Mouse (Mus musculus) layer of hippocampus, adult 9-11 months (tissue): ENCODE measurements around the gene Cpeb4.

Experiments used
- DNase-seq: peaks from one replicate; pipeline ENCODE4 v3.0.0; 2022

The Cpeb4 gene

DNA sequence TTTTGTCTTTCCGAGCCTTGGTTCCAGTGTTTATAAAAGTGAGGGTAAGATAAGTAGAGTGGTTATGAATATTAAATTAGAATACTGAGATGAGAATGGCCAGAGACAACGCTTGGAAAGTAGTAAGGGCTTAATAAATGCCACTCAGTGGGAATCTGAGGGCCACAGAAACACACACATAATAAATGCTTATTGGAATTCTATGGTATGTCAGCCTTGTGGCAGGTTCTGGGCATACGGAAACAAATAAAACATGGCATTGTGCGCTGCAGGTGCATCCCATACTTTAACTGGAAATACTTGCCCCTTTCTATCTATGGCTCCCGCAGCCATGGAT is 24.6 kb upstream of the Cpeb4 start:
- DNase-seq, result no peak

DNA sequence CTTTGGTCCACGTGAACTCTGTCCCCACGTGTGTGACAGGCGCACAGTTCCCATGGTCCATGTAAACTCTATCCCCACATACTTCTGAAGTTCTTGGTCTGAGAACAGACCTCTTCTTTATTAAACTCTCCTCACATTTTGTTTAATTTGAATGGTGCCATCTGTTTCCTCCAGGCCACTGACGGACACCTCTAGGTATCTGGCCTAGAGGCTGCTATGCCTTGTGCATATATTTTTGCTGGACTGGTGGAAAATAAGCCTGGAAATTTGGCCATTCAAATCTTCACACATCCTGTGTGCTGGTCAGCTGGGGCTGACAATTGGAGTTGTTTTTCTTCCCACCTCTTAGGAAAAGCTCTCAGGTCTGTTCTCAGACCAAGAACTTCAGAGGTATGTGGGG is 23.3 kb upstream of the Cpeb4 start:
- no peak for DNase-seq

DNA sequence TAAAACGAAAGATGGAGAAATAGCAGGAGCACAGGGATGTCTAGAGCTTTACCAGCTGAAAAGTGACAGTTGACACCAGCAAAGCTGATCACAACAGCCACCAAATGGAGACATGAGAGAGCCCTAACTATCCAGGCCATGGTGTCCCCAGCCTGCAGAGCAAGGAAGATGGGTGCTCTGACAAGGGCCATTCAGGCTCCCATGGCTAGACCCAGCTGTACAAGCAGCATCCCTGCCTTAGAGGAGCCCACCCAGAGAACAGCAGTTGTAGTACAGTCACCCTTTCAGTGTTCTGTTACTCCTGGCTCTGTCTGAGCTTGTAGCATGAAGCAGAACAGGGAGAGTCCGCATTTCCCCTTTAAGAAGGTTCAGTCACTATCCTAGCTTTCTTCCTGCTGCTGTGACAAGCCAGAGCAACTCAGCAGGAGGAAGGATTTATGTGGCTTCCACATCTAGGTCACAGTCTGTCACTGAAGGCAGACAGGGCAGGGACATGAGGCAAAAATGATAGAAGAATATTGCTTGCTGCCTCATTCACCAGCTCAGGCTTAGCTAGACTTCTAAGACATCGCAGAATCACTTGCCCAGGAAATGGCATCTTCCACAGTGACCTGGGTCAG is 21.7 kb upstream of the Cpeb4 start:
- no peak for DNase-seq

DNA sequence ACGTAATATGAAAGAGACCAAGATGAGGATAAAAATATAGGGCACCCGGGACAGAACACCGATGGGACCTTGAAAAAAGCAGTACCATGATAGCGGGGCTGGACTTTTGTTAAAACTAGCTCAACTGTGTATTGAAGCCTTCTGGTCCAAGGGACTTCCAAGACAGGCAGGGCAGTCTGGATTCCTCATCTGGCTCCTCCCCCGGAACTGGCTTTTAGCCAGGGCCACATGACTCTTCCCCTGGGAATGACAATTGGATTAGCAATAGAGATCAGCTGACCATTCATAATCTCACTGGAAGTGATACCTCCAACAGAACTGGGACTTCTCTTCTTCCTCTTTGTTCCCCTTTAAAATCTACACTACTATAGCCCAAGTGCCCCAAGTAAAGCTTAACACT is 21.0 kb upstream of the Cpeb4 start:
- no peak for DNase-seq

DNA sequence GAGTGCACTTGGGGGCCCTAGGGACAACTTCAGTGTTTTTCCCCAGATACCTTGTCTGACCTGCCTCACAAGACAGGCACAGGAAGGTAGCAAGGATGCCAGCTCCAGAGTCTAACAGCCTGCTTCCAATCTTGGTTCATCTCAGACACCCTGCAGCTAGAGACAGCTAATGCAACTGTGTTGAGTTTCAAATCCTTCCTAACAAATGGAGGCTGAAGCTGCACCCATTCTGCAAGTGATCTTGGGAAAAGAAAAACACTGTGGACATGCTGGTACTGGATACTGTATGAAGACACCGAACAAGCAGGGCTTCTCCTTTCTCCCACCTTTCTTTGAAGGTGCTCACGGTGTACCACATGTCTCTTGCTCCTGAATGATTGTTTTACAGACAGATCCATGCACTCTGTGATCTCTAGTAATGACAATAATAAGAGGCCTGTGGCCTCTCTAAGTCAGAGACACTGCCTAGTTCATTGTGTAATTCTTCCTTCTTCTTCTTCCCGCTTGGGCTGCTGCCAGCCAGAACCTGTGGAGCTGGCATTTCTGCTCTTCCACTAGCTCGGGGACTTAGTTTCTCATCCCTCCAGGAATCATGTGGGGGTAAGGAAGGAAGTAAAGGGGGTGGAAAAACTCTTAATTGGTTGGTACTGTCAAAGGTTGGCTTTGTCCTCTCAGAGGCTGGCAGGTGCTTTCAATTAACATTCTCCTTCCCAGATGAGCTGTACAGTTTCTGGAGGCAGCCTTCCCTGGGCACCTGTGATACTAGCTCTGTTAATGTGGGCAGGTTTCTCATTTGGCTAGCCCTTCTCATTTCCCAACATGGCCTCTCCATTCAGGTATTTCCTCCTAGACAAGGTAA is 20.1 kb upstream of the Cpeb4 start:
- DNase-seq, result no peak

DNA sequence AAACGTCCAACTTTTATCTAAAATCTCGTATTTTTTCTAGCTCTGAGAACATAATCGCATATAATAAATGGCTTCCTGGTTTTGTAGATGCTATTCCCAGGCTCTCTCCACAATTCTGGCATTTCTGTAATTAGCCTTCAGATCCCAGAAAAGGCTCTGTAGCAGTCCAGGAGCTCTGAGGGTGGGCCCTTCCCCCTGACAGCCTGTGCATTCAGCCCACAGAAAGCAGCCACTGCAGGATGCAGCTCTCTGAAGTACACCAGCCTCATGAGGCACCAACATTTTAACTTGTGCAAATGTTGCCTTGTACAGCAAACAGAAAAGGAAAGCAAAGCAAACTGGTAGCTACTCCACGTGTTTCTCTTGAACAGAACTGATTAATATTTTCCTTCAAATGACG is 17.1 kb upstream of the Cpeb4 start:
- DNase-seq, result peak; percentile 75

DNA sequence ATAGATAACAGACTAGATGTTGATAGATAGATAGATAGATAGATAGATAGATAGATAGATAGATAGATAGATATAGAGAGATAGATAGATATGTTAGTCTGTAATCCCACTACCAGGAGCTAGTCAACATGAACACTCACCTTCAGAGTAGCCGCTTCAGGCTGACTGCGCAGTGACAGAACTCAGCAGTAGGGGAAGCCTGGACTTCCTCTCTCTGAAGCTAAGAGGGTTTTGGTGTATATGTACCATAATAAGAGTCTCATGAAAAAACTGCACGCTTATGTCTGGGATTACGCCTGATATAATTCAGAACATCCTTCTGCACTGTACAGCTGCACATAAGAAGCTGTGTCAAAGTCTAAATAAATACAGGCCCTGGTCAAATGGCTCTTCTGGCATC is 14.5 kb upstream of the Cpeb4 start:
- DNase-seq, result no peak

DNA sequence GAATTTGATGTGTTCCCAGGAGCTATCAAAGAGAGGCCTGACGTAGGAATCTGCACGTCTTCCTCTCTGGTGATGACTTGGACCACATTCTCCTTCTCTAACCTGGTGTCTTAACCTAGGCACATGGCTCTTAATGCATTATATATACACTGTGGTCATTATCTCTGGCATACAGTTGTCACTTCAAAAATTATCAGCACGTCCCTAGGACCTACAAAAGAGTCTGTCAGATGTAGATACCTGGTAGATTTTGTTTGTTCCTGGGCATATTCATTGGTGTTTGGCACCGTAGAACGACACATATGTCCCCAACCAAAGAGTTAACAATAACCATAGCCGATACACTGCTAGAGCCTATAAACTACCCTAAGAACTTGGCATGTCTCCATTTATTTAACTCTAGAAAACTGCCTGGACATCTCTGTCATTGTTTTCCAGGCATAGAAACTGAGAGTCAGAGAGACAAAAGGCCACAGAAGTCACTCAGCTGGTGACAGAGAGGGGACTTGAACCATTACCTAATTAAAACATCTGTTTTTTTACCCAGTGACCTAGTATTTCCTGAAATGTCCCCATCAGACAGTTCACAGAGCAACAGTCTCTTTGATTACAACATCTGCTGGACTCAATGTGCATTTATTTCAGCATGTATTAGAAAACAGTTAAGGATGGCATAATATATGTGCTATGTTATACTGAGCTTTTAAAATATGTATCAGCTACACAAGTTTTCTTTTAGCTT is 10.7 kb upstream of the Cpeb4 start:
- DNase-seq, result no peak

DNA sequence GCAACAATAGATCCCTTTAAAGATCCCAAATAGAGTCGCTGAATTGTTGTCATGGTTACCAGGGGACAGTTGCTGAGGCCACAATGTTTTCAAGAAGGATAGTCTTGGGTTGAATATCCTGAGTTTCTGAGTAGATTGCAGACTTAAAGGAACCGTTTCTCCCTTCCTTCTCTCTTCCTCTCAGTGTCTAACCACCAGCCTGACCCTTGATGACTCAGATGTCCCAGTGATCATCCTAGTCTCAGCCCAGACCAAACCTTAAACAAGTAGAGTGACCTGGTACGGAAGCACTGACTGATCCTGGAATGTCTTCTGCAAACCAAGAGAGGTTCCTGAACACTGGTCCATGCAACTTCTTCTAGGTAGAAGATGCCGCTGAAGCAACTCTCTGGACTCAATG is 4.0 kb upstream of the Cpeb4 start:
- DNase-seq, result no peak

DNA sequence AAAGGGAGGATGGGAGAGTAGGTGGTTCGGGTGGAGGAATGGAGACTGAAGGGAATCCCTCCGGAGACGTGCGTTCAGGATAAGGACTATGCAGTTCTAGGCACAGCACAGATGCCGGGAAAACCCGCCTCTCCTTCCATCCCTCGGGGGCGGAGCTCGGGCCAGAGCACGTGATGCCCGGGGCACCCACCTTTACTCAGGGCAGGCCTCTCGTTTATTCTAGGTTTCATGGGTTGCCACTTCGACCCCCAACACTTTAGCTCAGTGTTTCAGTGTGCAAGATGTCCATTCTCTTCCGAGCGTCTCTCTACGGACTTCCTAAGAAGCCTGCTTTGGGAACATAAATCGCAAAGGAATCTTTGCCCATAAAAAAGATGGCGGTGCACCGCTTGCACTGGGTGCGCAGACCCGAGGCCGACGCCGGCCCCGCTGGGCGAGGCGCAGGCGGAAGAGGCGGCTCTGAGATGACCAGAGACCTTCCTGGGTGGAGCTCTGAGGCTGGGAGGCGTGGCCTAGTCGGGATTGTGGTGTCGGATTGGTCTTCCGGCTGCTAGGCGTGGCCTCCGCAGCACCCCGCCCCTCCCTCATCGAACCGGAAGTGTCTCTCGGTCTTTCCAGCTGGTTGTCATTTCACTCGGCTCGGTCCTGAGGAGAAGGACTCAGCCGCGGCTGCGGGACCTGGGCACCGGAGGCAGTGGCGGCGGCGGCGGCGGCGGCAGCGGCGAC is 1.6 kb upstream of the Cpeb4 start:
- peak; percentile 100 for DNase-seq

DNA sequence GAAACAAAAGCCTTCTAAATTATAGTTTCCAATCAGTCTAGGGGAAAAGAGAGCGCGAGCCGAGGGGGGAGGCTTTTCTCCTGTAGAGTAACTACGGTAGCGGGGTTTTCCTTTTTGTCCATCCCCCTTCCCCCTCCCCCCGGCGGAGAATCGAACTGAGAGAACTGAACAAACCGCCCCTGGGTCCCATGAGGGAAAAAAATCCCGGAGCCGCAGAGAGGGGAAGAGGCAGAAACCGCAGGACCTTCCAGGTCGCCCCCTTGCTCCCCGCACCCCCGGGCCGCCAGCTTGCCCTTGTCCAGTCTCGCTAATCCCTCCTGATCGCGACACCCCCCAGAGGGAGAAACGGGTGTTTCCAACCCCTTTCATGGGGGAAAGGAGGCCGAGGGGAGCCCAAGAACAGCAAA is 873 bp upstream of the Cpeb4 start:
- DNase-seq, result peak; percentile 40

DNA sequence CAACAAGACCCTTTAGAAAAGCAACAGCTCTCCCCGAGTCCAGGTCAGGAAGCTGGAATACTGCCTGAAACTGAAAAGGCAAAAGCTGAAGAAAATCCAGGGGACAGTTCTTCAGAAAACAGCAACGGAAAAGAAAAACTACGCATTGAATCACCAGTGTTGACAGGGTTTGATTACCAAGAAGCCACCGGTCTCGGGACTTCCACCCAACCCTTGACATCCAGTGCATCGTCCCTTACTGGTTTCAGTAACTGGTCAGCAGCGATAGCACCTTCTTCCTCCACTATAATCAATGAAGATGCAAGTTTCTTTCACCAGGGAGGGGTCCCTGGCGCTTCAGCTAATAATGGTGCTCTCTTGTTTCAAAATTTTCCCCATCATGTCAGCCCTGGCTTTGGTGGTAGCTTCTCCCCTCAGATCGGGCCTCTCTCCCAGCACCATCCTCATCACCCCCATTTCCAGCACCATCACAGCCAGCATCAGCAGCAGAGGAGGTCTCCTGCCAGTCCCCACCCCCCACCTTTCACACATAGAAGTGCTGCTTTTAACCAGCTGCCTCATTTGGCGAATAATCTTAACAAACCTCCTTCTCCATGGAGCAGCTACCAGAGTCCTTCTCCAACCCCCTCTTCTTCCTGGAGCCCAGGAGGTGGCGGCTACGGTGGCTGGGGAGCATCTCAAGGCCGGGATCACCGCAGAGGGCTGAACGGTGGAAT is 693 bp downstream of the Cpeb4 start:
- DNase-seq, result peak; percentile 50

DNA sequence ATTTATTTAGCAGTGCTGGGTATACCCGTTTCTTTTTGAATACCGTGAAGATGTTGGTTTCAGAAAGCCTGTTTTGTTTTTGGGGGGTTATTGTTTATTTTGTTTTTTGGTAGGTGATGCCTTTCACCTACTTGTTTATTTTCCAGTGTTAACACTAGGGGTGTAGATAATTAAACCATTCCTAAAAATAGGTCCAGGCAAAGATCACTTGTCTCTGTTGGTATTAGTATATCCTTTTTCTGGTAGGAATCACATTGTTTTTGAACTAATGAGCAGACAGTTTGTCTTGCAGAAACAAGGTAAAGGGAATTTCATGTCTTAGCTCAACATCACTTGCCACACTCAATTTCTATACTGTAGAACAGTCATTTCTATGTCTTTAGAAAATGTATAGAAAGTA is 2.1 kb downstream of the Cpeb4 start:
- DNase-seq, result no peak

DNA sequence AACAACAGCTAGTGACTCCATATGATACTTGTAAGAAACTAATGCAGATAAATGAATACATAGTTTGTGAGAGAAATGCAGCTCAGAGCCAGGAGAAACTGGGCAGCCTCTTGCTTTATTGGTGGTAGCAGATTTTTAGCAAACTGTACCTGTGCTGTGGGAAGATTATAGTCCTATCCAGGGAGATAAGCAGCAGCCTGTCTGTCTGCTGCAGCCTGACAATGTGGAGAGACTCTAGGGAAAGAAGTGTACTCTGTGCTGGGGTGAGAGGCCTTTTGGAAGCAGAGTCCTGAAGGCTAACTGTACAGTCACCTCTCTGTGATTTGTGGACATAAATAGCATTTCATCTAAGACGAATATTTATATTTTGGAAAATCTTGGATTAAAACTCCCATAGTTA is 11.7 kb downstream of the Cpeb4 start:
- DNase-seq, result no peak

DNA sequence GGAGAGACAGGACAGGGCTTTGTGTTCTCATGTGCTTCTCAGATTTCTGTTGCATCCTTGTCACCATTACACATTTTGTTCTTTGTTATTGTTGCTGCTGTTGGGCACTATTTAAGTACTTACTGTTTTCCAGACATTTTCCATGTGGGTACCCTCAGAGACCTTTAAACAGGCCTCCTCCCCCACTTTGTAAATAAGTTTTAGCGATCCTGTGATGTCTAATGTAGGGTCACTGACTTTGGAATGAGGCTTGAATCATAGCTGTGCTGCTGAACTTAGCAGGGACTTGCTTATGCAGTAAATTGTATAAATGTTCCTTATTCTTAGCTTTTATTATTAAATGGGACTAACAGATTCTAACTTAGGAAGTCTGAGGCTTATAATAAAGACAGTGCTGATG is 13.8 kb downstream of the Cpeb4 start:
- DNase-seq, result no peak

DNA sequence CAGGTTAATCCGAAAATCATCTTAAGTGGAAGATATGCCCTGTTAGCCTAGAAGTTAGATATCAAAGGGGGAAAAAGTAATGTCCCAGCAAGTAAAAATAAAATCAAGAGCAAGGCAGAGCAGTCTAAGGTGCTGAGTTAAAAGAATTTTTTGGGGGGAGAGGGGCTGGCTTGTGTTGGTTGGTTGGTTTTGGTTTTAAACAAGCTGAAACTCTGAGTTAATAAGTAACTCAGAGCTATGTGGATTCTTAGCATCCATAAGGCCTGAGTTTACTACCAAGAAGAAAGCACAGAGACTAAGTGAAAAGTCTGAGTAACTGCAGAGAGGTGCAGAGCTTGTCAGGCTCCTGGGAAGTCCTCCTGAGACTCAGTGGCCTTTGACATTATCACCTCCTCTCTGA is 16.2 kb downstream of the Cpeb4 start:
- no peak for DNase-seq

DNA sequence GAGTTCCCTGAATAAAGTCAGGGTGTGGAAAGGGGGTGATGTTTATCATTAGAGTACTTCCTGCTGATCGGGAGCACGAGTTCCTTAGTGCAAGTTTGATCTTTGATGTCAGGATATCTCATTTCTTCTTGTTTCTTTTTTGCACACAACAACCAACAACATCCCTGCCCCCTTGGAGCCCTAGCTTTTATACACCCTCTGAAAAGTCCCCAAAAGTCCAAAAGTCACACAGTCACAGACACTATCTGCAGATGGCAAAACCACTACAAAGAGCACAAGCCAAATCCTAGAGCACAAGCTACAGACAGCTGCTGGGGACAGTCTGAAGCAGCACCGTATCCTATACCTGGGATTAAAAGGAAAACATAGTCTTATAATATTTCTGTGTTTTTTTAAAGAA is 20.1 kb downstream of the Cpeb4 start:
- no peak for DNase-seq

DNA sequence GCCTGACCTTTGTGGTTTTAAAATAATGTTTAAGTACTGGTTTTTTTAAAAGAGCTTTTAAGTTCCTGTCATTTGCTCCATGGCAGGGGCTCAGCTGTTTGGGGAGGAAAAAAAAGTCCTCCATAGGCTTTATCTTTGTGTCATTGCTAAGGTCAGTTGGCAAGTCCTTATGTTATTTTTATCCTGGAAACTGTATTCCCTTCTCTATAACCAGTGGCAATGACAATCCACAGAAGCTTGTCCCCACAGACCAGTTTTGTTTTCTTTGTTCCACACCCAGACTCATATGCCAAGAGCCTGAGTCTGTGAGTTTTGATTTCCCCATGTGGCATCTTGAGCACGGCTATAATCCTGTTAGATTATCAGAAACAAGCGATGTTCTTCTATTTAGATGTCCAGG is 21.6 kb downstream of the Cpeb4 start:
- no peak for DNase-seq

DNA sequence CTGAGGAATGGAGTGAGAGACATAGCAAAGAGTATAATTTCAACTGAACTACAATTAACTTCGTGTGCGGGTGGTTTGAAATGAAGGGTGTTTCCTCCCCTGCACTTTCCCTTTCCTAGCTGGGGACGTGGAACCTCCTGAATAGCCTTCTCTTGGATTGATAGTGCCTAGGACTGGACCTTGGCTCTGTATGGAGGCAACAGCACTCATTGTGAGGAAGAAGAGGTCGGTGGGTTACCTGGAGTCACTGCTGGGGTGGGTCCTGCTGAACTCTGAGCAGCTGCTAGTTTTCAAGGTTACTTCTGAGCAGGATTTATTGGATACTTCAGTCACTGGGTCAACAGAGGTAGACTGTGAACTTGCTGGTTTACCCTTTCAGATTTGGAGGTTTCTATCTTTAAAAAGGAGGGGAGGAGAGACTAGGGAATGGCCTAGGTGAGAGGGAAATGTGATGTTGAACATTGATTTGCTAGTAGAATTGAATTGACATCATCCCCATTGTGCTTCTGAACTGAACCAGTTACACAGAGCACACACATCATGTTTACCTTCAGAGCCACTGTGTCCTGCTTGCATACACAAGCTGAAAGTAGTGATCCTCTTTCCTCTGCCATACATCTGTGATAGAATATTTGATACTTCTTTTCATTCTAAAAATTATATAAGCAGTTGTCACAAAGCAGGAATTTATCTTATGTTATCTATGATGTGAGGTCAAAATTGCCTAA is 24.2 kb downstream of the Cpeb4 start:
- no peak for DNase-seq

DNA sequence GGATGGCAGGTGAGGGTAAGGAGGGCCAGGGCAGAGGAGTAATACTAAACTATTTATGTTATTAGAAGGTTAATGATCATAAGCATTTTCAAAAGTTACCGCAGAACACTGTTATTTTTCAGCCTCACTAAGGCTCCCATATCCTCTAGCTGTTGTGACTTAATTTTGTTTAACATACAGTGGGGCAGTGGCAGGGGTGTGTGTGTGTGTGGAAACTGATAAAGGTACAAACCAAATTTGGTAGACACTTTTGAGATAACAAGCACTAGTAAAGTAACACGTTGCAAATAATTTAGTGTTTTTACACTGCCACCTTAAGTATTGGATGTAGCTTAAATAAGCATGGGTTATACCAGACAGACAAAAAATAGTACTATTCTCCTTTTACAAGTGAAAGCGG is 24.9 kb downstream of the Cpeb4 start:
- DNase-seq, result no peak

DNA sequence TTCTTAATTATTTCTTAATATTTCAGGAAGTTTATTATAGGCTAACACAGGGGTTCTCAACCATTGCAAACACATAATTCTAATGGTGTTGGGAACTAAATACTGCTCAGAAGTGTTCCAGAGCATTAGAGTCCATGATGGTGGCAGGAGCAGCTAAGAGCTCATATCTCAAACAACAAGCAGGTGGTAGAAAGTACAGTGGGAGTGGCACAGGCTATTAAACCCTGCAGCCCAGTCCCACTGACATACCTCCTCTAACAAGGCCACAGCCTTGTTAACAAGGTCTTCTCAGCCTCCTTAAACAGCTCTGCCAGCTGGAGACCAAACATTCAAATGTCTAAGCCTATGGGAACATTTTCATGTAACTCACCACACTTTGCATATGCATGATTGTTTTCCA is 27.2 kb downstream of the Cpeb4 start:
- no peak for DNase-seq

DNA sequence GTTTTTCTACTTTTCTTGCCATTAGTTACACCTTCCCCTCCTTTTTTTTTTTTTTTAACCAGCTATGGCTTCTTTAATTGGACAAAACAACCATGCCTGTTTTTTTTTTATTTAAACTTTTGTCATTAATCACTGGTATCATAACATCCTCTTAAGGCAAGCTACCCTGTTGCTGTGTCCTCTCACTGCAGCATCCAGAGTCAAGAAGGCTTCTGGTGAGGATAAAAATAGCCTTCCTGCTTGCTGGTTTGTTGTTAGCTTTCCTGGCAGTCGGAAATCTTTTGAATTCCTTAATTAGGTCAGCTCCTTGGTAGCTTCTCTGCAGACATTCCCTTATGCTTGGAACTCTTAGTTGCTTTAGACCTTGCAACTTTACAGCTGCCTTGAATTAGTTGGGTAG is 28.7 kb downstream of the Cpeb4 start:
- DNase-seq, result no peak
